Mouse (Mus musculus) heart, embryonic 16.5 days (tissue): ENCODE results near the gene Nfia. TPM values are rescaled to one million over a fixed set of nuclear protein-coding genes. Genes with fewer than 3 reads are reported as not detected.

ENCODE experiments used
- ATAC-seq: fragments of 200-750 bp; cut with Nextera tagmentation; replicated peaks from 2 replicates; pipeline ENCODE4 v1.8.0; 2017; ENCODE audit warnings: moderate number of reproducible peaks; ENCODE audit not compliant: insufficient read depth, low FRiP score; ENCODE audit errors: extremely low read depth
- H3K27ac ChIP-seq: fragments of 300-500 bp; sonication (generic); 2 replicates; pipeline ENCODE4 v1.5.1; 2014; ENCODE audit warnings: mild to moderate bottlenecking, low read length, control low read depth, moderate library complexity
- H3K27me3 ChIP-seq: fragments of 300-500 bp; sonication (generic); 2 replicates; pipeline ENCODE4 v1.6.1; 2014; ENCODE audit warnings: low read length, mixed read lengths; ENCODE audit not compliant: control insufficient read depth, insufficient read depth
- H3K36me3 ChIP-seq: fragments of 300-500 bp; sonication (generic); 2 replicates; pipeline ENCODE4 v1.6.1; 2014; ENCODE audit not compliant: control insufficient read depth, insufficient read depth
- H3K4me1 ChIP-seq: fragments of 300-500 bp; sonication (generic); 2 replicates; pipeline ENCODE4 v1.6.1; 2014; ENCODE audit warnings: low read length, mixed read lengths; ENCODE audit not compliant: control insufficient read depth, insufficient read depth
- H3K4me2 ChIP-seq: fragments of 300-500 bp; sonication (generic); 2 replicates; pipeline ENCODE4 v1.6.1; 2014; ENCODE audit warnings: low read depth, mild to moderate bottlenecking, control low read depth, low read length
- H3K4me3 ChIP-seq: fragments of 300-500 bp; sonication (generic); 2 replicates; pipeline ENCODE4 v1.5.1; 2014; ENCODE audit warnings: mild to moderate bottlenecking, control low read depth, low read length
- H3K9ac ChIP-seq: fragments of 300-500 bp; sonication (generic); 2 replicates; pipeline ENCODE4 v1.6.1; 2014; ENCODE audit warnings: low read length, control low read depth
- H3K9me3 ChIP-seq: fragments of 300-500 bp; sonication (generic); replicated peaks from 2 replicates; pipeline ENCODE4 v1.6.1; 2016; ENCODE audit warnings: low read length; ENCODE audit not compliant: control insufficient read depth
- WGBS: fragments of 180-500 bp; shearing (Covaris S2); extraction: QIAGEN DNeasy Blood & Tissue Kit; methylation state at CpG from one replicate; pipeline ENCODE4 v1.1.7; 2014; 5-methylcytosine and 5-hydroxymethylcytosine counted together
- polyA plus RNA-seq: library from polyadenylated mRNA; unstranded; fragments of >200 nt; fragmentation: Nextera tagmentation; extraction: Ambion mirVana; gene quantifications from 2 replicates; pipeline ENCODE4 v1.2.1, GENCODE M21; 2015

Nfia gene
- polyA plus RNA-seq, 1 experiment from 2014 or later: 37.3 TPM

DNA sequence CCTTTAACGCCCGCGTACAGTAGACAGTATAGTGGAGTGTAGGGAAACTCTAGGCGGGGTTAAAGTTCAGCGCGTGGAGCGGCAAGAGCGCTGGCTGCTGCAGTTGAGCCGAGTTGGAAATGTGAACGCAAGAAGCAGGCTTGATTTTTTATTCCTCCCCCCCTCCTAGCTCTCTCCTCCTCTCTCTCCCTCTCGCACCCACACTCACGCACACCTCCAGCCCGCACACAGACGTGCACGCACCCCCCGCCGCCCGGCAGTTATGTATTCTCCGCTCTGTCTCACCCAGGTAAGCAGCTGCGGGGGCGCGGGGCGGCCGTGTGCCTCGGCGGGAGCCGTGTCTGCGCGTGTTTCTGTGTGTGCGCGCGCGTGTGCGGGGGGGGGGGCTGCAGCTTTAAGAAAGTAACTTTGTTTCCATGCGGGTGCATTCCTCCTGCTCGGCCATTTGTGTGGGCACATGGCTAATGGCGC lies 5.2 kb downstream of the Nfia start, which contains the start of gene E130114P18Rik:
Gene E130114P18Rik, minus strand, starts transcription at position 373 of the 471 bp plus-strand sequence.
- WGBS: 1% methylated on average over 37 of the region's 37 CpGs
- H3K9me3 ChIP-seq: no peaks in the 10 kb centered on the region
- no peaks in the 10 kb centered on the region for H3K27me3 ChIP-seq
- peak; percentile 49 for ATAC-seq
- peaks cover 27% of the 10 kb centered on the region for H3K4me1 ChIP-seq
- peak within 1 kb of the TSS; percentile 99 for H3K9ac ChIP-seq
- no peaks in the 10 kb centered on the region for H3K36me3 ChIP-seq
- H3K4me2 ChIP-seq: peak within 1 kb of the TSS; percentile 84
- H3K27ac ChIP-seq: peak within 1 kb of the TSS; percentile 98
- H3K4me3 ChIP-seq: peak within 1 kb of the TSS; percentile 95

- no peak for ATAC-seq
- peak overlapping the region; percentile 95 for H3K4me3 ChIP-seq
- WGBS: under 1% methylated on average over 94 of the region's 94 CpGs
These were observed 5.9 kb downstream of the Nfia start for GRCm38 (mm10) chr4:97778211-97779002.

GRCm38 (mm10) chr4:97779003-97779930 lies 6.7 kb downstream of the Nfia start:
- peaks cover 14% of the 10 kb centered on the region for H3K36me3 ChIP-seq
- peak overlapping the region; percentile 98 for H3K27ac ChIP-seq
- peak overlapping the region; percentile 95 for H3K4me3 ChIP-seq
- H3K9ac ChIP-seq: peak overlapping the region; percentile 99
- H3K4me2 ChIP-seq: peak overlapping the region; percentile 84
- no peaks in the 10 kb centered on the region for H3K9me3 ChIP-seq
- H3K4me1 ChIP-seq: peaks cover 19% of the 10 kb centered on the region
- 9% methylated on average over 18 of the region's 18 CpGs for WGBS
- no peak for ATAC-seq
- no peaks in the 10 kb centered on the region for H3K27me3 ChIP-seq

More at GRCm38 (mm10) chr4:97778211-97779002, 5.9 kb downstream of the Nfia start:
- Histone ChIP-seq H3K27ac (peak overlapping the region; percentile 98), H3K36me3 (peaks cover 6% of the 10 kb centered on the region), H3K27me3 (no peaks in the 10 kb centered on the region), H3K9me3 (no peaks in the 10 kb centered on the region), H3K4me2 (peak overlapping the region; percentile 84), H3K9ac (peak overlapping the region; percentile 99), H3K4me1 (peaks cover 26% of the 10 kb centered on the region)

- Histone ChIP-seq H3K36me3 (peaks cover 14% of the 10 kb centered on the region), H3K27me3 (no peaks in the 10 kb centered on the region), H3K4me1 (peaks cover 15% of the 10 kb centered on the region), H3K4me3 (peak overlapping the region; percentile 95), H3K9me3 (no peaks in the 10 kb centered on the region), H3K27ac (peak overlapping the region; percentile 98), H3K4me2 (peak overlapping the region; percentile 84), H3K9ac (peak overlapping the region; percentile 99)
- 38% methylated on average over 7 of the region's 7 CpGs for WGBS
- no peak for ATAC-seq
These were observed 7.5 kb downstream of the Nfia start for GRCm38 (mm10) chr4:97780024-97780423.

DNA sequence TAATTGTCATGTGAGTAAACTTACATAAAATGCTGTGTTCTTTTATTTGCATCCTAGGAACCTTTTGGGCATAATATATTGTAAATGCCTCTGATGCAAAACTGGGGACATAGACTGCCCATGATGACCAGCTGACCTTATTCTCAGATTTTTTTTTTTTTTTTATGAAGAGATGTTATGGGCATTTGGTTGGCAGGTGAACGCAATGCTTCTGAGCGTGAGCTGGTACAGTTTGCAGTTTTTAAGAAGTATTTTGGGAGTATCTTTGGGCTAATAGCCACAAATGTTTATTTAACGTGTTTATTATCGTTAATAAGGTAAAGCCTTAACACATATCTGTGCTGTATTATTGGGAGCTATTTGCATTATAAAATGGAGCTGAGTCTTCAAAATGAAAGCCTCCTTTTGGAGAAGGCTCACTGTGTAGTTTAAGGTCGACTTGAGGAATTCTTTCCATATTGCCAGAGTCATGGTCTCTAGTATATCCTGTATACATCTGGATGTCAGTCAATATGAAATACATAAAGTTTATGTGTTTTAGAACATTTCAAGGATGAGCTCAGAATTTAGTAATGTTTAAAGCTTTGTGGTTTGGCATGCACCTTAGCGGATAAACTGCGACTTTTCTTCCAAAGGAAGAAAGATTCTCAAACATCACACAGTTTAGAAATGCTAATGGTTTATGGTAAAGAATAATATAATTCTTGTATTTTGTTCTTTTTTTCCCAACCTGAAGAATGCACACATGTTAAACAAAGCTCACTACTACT lies 8.3 kb downstream of the Nfia start:
- Histone ChIP-seq H3K36me3 (peaks cover 18% of the 10 kb centered on the region), H3K4me3 (peak overlapping the region; percentile 19; the same call in 1 of the 2 replicates), H3K27ac (no peak overlapping the region), H3K9ac (peak overlapping the region; percentile 34), H3K27me3 (no peaks in the 10 kb centered on the region), H3K9me3 (no peaks in the 10 kb centered on the region), H3K4me2 (peak overlapping the region; percentile 50), H3K4me1 (peaks cover 12% of the 10 kb centered on the region)
- 72% methylated on average over 7 of the region's 7 CpGs for WGBS
- ATAC-seq: no peak

DNA sequence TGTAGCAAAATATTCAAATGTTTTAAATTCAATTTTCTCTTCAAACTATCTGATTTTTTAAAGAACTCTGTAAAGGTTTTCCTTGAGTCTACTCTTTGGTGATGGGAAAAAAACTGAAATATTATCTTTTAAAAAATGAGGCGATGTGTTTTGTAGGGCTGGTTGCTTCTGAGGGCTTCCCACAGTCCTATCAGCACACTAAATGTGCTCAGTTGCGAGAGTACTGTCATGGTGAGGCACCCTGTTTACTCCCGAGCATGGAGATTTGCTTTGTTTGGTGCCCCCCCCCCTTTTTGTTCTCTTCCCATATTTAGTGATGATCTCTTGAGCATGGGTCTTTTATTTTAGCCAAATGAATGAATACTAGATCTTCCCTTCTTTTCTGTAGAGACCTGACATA lies 9.5 kb downstream of the Nfia start:
- Histone ChIP-seq H3K4me3 (no peak overlapping the region), H3K4me2 (no peak overlapping the region), H3K9ac (no peak overlapping the region), H3K27ac (no peak overlapping the region), H3K36me3 (peaks cover 20% of the 10 kb centered on the region), H3K27me3 (no peaks in the 10 kb centered on the region), H3K4me1 (peaks cover 13% of the 10 kb centered on the region), H3K9me3 (no peaks in the 10 kb centered on the region)
- no peak for ATAC-seq
- WGBS: 84% methylated on average over 3 of the region's 3 CpGs

GRCm38 (mm10) chr4:97782497-97782896 lies 10.0 kb downstream of the Nfia start:
- no peaks in the 10 kb centered on the region for H3K9me3 ChIP-seq
- no peaks in the 10 kb centered on the region for H3K27me3 ChIP-seq
- no peak overlapping the region for H3K9ac ChIP-seq
- no peak overlapping the region for H3K27ac ChIP-seq
- peaks cover 22% of the 10 kb centered on the region for H3K36me3 ChIP-seq
- peaks cover 16% of the 10 kb centered on the region for H3K4me1 ChIP-seq
- no peak overlapping the region for H3K4me3 ChIP-seq
- no peak for ATAC-seq
- 89% methylated on average over 6 of the region's 6 CpGs for WGBS
- H3K4me2 ChIP-seq: no peak overlapping the region

- Histone ChIP-seq H3K4me2 (no peak overlapping the region), H3K9me3 (no peaks in the 10 kb centered on the region), H3K4me3 (no peak overlapping the region), H3K27me3 (no peaks in the 10 kb centered on the region), H3K9ac (no peak overlapping the region), H3K27ac (no peak overlapping the region), H3K36me3 (peaks cover 22% of the 10 kb centered on the region), H3K4me1 (peaks cover 18% of the 10 kb centered on the region)
- WGBS: 91% methylated on average over 26 of the region's 26 CpGs
- no peak for ATAC-seq
These were observed 10.7 kb downstream of the Nfia start for GRCm38 (mm10) chr4:97783073-97783879.
